Mouse (Mus musculus) c-Kit-negative CD71-positive TER-119-positive erythroid progenitor cells, embryonic 14.5 days (primary cell): ENCODE measurements around the gene Mrpl37.
A peak's percentile ranks its signal among the peaks of the same experiment; 100 is the strongest.

Experiments
- DNase-seq: peaks from one replicate; pipeline ENCODE4 v3.0.0-alpha.2; 2013; ENCODE audit warnings: low read depth, low spot score

The Mrpl37 gene

DNA sequence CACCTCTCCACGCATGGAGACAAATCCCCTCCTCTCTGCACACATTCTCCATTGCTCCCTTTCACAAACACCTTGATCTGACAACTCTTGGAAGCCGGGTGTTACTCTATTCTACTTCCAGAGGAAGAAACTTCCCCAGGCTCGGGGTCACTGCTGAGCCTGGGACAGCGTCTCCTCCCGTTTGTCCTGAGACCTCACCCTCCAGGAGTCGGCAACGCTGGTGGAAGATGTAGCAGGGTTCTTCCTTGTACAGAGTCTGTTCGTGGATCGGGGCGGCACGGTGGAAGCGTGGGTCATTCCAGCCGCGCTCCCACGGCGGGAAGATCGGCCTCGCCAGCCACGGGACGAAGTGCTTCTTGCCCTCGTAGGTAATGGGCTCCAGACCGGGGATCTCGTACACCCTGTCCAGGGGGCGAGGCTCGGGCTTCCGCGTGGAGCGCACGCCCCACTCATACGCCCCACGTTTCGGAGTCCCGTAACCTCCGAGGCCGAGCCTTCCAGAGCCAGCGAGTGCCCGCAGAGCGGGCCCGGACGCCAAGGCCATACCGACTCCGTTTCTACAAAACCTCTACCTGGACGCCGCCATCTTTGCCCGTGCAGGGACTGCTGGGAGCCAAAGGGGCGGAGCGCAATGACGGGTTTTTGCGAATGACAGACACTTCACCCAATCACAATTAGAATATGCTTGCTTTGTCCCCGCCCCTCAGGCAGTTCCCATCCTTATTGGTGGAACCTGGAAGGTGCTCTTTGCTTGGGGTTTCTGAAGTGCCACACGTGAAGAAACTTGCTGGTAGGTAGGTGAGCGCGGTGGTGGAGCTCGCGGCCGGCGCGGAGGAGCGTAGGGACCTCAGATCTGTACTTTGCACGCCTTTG, at the start of gene Mrpl37, which contains the start of gene Cyb5rl:
TSS of gene Mrpl37 (minus strand) at position 617 of the 873 bp plus-strand sequence.
TSS of gene Cyb5rl (plus strand) at position 737 of the 873 bp plus-strand sequence.
- peak; percentile 97 for DNase-seq

DNA sequence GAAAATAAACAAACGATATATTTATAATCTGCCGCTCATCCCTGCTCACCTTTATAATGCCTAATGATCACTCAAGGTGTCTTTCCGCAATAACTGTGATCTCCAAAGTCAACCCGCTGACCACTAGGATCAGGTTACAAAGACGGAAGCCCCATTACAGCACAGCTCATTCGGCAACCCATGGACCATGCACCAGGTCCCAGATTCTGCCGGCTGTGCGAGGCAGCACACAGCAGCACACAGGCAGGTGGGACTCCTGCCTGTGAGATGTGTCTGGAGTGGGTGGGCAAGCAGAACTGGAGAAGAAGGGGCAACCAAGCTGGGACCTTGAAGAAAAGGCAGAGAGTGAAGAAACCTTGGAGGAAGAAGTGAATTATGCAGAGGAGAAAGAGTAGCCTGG, 47.6 kb upstream of the Mrpl37 start:
- no peak for DNase-seq

DNA sequence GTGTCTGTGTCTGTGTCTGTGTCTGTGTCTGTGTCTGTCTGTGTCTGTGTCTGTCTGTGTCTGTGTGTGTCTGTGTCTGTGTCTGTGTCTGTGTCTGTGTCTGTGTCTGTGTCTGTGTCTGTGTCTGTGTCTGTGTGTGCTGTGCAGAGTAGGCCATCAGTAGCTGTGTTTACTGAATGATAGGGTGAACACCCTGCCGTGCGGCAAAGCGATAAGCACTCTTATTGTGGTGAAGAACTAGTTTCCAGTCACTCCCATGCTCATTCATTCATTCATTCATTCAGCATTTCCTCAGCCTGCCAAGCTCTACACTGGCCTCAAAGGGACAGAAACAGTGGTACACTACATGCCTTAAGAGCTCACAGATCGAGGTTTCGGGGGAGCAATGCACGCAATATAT, 42.5 kb upstream of the Mrpl37 start:
- peak; percentile 25 for DNase-seq

DNA sequence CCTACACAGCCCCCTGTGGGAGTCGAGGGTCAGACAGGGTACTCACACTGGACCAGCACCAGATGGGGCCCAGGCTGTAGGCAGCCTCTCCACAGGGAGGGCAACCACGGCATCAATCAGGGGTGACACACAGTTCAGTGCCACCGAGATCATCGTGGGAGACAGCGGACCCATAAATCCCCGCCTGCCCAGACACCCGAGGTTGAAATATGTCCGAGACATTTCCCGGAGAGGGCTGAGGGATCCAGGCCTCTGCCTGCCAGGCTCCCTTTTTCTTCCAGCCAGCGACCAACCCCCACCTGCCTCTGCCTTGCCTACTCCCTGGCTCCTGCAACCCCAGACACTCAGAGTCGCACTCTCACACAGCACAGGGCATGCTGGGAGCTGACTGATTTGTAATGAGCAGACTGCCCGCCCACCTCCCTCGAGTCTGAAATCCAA, 41.6 kb upstream of the Mrpl37 start:
- DNase-seq = no peak

DNA sequence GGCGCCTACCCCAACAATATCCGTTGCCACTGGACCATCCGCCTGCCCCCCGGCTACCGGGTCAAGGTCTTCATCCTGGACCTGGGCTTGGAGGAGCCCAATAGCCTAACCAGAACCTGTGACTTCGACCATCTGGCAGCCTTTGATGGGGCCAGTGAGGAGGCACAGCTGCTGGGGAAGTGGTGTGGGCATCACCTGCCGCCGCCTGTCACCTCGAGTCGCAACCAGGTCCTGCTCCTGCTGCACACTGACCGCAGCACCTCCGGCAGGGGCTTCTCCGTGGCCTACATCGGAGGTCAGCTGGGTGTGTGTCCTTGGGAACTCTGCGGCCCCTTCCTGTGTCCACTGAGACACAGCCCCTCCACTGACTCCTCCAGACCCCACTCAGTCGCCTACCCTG, 40.1 kb upstream of the Mrpl37 start:
- DNase-seq = no peak

DNA sequence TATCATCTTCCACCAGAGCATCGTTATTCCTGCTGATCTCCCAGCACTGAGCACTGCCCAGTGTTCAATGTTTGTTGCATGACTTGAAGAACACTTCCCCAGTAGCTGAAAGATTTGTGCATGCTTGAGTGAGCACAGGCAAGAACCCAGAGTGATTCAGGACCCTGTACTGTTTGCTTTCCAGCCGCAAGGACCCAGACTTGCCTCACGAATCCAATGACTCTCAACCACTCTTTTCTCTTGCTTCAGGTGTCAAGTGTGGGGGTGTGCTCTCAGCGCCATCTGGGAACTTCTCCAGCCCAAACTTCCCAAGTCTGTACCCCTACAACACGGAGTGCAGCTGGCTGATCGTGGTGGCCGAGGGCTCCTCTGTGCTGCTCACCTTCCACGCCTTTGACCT, 35.6 kb upstream of the Mrpl37 start:
- no peak for DNase-seq

DNA sequence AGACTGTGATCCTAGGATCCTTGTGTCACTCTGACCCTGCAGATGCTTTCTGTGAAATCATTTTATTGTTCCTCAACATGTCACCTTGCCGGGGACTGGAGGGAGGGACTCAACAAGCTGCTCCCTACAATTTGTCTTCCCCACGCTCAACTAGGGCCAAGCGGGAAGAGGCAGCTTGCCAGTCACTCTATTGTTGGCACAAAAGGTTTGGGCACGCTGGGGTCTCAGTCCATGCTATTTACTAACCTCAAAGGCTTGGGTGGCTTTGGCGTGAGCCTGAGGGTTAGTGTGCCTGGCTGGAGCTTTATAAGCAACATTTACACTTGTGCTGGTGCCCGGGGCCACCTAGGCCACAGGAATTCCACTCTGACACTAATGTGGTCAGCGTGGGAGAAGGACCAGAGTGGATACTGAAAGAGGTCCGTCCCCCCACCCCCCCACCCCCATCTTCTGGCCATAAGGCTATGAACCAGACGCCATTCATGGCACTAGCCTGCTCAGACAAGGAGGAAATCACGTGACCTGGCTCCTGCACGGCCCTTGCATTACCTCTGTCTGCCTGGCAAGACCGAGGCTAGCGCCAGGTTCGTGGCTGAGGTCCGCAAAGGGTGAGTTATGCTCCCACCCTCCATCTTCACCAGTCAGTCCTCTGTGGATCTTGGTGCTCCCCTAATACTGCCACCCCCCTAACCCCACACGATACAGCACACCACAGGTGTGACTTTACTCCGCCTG, 32.3 kb upstream of the Mrpl37 start:
- DNase-seq = no peak

DNA sequence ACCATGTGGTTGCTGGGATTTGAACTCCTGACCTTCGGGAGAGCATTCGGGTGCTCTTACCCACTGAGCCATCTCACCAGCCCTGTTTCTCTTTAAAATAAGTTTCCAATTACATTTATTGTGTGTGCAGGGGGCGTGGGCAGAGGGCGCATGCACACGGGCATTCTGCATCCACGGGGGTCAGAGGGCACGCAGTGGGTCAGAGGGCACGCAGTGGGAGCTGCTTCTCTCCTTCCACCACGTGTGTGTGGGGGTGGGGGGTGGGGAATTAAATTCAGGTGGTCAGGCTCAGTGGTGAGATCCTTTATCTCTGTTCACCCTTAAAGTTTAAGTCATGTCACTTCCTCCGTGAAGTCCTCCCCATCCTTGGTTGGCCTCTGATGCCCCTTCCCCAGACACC, 31.7 kb upstream of the Mrpl37 start:
- DNase-seq = no peak

DNA sequence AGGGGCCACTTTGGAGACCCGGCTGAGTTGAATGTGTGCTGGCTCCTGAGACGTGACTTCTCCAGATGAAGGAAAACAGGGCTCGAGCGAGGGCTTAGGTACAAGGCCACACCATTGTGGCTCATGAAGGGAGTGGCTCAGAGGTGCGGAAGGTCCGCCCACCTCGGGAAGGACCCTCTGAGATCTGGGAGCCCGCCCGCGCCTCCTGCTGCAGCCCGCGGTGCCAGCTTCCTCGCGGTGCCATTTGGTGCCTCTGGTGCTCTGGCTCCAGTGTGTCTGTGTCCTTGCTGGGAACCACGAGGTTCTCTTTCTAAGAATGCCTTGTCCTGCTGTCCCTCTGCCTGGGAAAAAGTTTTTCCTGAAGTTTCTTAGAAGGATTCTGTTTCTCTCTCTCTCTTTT, 31.2 kb upstream of the Mrpl37 start:
- DNase-seq = no peak

DNA sequence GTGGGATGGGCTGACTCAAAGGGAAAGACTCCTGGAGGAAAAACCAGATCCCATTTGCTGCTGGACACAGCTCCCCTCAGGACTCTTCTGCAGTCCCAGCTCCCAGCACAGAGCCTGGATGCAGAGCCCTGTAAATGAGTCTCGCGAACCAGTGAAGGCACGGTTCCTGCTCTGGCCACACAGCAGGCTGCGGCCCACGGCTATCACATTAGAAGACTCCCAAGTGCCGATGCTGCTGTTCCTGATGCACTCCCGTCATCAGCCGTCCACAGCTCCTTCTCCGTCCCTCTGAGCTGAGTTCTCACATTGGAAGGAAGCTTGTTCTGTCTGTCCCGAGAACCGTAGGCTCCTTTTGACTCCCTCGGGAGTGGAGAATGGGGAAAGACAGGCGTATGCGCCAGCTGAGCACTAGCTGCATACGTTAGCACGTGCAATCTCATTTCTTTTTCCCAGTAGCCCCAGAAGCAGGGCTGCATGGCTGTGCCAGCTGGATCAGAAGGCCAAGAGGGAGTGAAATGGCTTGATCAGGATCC, 30.2 kb upstream of the Mrpl37 start, which contains the start of gene Cdcp2:
TSS of gene Cdcp2 (plus strand) at position 51 of the 533 bp plus-strand sequence.
- no peak for DNase-seq

DNA sequence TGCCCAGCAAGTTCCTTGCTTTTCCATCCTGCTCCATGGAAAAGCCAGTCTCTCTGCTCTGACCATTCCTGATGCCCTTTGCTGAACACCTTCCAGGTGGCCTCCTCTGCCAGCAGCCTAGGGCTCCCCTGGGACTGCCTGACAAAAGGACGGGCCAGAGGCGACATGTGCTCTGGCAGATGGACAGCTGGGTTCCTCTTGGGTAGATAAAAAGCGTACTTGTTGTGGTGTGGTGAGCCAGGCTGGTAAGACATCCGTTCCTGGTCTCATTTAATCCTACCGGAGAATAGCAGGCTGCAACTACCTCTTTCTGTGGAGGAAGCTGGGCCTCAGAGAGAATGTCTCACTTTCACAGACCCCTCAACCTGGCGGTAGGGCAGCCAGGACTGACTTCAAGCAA, 29.4 kb upstream of the Mrpl37 start:
- no peak for DNase-seq

DNA sequence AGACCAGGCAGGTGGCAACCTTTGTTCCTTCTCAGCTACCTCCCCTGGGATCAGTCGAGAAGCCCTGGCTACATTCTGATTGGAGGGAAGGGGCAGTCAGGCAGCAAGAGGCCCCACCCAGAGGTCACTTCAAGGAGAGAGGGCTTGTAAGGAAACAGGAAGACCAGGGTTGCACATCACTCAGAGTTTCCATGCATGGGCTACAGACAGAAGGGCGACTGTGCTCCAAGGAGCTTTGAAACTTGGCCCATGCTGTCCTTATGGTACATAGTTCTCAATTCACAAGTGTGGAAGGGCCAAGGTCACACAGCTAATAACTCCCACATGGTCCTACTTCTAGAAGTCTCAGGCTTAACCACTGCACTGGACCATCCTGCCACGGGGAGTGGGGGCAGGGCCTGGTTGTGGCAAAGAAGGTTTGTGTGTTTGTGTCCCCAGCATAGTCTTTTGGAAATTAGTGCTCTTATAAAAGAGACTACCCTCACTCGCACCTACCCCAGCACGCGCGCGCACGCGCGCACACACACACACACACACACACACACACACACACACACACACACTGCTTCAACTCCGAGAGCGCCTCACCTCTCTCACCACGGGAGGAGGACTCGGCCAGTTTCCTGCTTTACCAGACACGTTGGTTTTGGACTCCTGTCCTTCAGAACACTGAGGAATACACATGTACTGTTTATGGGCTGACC, 28.0 kb upstream of the Mrpl37 start:
- DNase-seq = no peak

DNA sequence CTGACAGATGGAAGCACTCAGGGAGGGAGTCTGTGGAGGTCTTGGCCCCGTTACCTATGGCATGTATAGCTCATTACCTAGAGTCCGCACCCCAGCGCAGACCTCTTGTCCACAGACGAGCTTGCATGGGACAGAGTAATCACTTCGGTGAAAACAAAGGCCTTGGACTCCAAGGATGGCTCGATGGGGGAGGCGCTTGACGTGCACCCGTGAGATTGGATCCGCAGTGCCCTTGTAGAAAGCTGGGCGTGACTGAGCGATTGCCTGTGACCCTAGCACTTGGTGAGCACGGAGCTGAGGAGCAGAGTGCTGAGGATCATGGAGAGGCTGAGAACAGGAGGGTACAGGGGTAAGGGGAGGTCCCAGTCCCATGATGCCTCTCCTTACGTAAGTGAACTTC, 25.0 kb upstream of the Mrpl37 start:
- no peak for DNase-seq

DNA sequence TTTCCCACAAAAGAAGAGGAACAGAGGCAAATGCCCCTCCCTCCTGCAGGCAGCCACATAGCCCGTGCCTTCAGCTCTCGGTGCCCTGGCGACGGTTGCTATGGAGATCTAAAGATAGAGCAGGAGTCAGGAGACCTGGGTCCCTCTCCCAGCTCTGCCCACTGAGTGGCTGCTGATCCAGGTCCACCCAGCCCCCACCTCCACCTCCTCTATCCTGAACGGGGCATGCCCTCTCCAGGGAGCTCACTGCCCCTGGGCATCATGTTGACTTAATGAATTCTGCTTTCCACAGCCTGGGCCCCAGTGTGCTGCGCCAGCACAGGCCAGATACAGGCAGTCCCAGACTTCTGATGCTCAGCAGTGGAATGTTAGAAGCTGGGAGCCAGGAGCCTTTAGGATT, 18.2 kb upstream of the Mrpl37 start:
- DNase-seq = no peak

DNA sequence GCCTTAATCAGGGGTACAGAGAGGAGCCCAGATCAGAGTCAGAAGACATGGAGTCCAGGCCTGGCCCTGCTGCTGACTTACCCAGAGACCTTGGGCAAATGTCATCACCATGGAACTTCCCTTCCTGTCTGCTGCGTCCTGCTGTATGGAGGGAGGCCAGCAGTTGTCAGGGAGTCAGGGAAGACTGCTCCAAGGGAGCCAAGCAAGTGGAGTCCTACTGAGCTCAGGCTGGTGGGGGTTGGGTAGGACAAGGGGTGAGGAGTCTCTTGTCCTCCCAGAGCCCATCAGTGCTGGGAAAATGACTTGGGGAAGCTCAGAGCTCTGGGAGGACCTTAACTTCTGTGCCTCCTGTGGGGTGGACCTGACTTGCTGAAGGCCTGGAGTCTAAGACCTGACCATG, 17.7 kb upstream of the Mrpl37 start:
- DNase-seq = no peak

DNA sequence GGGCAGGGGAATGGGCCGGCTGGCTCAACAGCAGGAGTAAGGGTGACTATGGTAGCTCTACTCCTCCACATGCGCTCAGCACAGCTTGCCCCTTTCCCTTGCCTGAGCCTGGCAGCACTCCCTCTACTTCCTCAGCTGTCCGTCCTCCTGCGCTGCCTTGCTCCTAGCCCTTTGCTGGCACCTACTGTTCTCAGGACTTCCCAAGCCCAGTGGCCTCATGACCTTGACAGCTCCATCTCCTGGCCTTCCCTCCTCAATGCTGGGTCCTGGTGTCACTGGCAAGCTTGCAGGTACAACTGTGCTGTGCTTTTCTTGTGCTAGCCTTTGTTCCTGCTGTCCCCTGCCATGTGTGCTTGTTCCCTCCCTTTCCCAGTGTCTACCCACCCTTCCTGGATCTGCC, 16.5 kb upstream of the Mrpl37 start:
- no peak for DNase-seq

DNA sequence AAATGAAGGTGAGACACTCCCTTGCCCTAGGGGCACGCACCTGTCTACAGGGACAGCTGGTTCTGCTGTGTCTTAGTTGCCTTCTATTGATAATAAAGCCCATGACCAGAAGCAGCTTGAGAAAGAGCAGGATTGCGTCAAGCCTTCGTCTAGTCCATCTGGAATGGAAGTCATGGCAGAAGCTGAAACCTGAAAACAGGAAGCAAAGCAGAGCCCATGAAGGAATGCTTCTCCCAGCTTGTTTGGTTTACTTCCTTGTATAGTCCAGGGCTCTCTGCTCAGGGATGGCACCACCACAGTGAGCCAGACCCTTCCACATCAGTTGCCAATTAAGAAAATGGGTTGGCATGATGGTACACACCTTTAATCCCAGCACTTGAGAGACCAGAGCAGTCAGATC, 15.5 kb upstream of the Mrpl37 start:
- DNase-seq = no peak

DNA sequence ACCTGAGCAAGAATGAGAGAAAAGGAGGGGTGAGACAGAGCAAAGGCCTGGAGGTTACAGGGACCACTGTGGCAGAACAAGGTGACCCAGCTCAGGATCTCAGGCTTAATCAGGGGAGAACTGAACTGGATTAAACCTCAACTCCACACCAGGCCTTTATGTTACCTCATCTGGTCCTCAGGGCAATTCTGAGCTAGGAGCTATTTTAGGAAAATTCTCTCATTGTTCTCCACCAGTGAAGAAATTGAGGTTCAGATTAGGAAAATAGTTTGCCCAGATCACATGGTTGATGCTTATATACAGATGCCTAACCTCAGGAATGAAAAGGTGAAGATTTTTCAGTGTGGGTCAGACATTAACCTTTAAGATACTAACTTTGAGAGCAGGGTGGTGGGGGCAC, 13.0 kb upstream of the Mrpl37 start:
- DNase-seq = no peak

DNA sequence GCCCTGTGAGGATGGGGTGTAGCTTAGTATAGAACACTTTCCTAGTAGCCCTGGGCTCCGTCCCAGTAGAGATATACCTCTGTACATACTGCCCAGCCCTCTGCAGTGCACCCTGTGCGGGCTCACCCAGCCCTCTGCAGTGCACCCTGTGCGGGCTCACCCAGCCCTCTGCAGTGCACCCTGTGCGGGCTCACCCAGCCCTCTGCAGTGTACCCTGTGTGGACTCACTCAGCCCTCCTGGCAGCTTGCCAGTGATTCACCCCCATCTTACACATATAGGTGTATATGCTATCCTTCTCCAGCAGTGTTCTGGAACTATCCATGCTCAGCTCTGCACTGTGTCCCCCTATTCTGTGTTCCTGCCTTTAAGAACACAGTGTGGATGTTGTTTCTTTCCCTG, 12.2 kb upstream of the Mrpl37 start:
- no peak for DNase-seq

DNA sequence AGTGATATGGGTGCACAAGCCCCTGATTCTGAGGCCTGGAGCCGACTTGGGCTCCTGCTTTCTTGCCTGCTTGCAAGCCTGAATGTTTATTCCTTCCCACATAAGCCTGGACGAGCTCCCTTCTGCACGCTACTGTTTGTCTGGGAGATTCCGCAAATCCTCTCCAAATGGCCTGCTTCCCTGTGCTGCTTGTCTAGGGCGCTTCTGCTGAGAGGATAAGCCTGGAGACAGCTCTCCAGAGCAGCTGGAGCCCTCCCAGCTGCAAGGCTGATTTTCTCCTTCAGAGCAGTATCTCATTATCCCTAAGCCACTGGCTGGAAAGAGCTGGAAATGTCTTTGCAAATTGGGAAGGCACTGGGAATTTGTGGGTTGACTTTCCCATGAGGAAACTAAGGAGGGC, 8.8 kb upstream of the Mrpl37 start:
- DNase-seq = no peak

DNA sequence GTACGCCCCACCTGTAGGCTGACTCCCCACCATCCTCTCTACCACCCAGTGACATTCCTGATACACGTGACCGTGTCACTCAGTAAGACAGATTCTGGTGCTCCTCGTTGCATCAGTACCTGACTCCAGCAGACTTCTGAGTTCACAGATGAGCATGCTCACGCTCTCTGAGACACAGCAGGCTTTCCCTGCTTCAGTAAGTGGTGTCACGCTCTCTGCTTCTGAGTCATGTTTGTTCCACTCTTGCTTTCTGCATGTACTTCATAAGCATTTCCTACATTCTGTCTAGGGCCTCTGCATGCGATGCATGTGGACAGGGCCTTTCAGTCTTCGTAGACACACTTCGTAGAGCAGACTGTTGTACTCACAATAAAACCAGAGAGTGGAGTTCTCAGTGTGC, 5.7 kb upstream of the Mrpl37 start:
- no peak for DNase-seq
